Mouse (Mus musculus) kidney, adult 2 months (tissue): ENCODE measurements around the gene Oosp3. TPM values are rescaled to one million over a fixed set of nuclear protein-coding genes. Genes with fewer than 3 reads are reported as not detected.

Experiments used
- DNase-seq: peaks from one replicate; pipeline ENCODE4 v3.0.0; 2021
- H3K27ac ChIP-seq: fragments of 200-500 bp; 2 replicates; pipeline ENCODE4 v1.5.1; 2012; ENCODE audit warnings: low read depth, low read length, control low read depth, inconsistent platforms; ENCODE audit not compliant: insufficient read depth
- H3K27me3 ChIP-seq: fragments of 200-500 bp; replicated peaks from 2 replicates; pipeline ENCODE4 v1.6.1; 2012; ENCODE audit warnings: mild to moderate bottlenecking, moderate library complexity, low read length, inconsistent platforms; ENCODE audit not compliant: control insufficient read depth, insufficient read depth
- H3K36me3 ChIP-seq: fragments of 200-500 bp; 2 replicates; pipeline ENCODE4 v1.6.1; 2012; ENCODE audit warnings: mild to moderate bottlenecking, moderate library complexity, low read length, inconsistent platforms; ENCODE audit not compliant: control insufficient read depth, insufficient read depth
- H3K4me1 ChIP-seq: fragments of 200-500 bp; 2 replicates; pipeline ENCODE4 v1.6.1; 2011; ENCODE audit warnings: low read length; ENCODE audit not compliant: control insufficient read depth, insufficient read depth
- H3K4me3 ChIP-seq: fragments of 200-500 bp; 2 replicates; pipeline ENCODE4 v1.5.1; 2011; ENCODE audit warnings: mild to moderate bottlenecking, low read depth, low read length, control low read depth; ENCODE audit not compliant: insufficient read depth
- CTCF ChIP-seq: fragments of 200-500 bp; conservative IDR thresholded peaks from 2 replicates; pipeline ENCODE4 v1.5.1; 2011; ENCODE audit warnings: low read depth, mild to moderate bottlenecking, control low read depth, low read length, moderate library complexity, mixed read lengths; ENCODE audit not compliant: insufficient read depth, insufficient read length
- POLR2A ChIP-seq: fragments of 200-500 bp; IDR thresholded peaks from one replicate; pipeline ENCODE4 v1.6.1; 2011; ENCODE audit warnings: low read depth, low read length, control low read depth
- WGBS: fragments of 180-500 bp; shearing (Covaris S2); methylation state at CpG from one replicate; pipeline ENCODE4 v1.1.7; 2018; 5-methylcytosine and 5-hydroxymethylcytosine counted together
- polyA plus RNA-seq: library from polyadenylated mRNA; depleted of rRNA; stranded (reverse); fragments of >200 nt; gene quantifications from 2 replicates; pipeline ENCODE4 v1.2.3, GENCODE M21; 2012

Gene Oosp3
- polyA plus RNA-seq, 1 experiment: not detected

GRCm38 (mm10) chr19:11698342-11698741 lies 1.5 kb downstream of the Oosp3 start:
- no peak for DNase-seq
- WGBS: 90% methylated on average over 6 of the region's 6 CpGs

GRCm38 (mm10) chr19:11712451-11712850 lies 15.6 kb downstream of the Oosp3 start:
- no peak for DNase-seq
- Histone ChIP-seq H3K36me3 (no peaks in the 10 kb centered on the region), H3K27me3 (no peaks in the 10 kb centered on the region), H3K4me3 (no peak overlapping the region), H3K4me1 (no peaks in the 10 kb centered on the region), H3K27ac (no peak overlapping the region)
- no peak for TF ChIP-seq CTCF
- no peak for TF ChIP-seq POLR2A
- WGBS: 80% methylated on average over 4 of the region's 4 CpGs

More at GRCm38 (mm10) chr19:11698342-11698741, 1.5 kb downstream of the Oosp3 start:
- no peaks in the 10 kb centered on the region for H3K4me1 ChIP-seq
- H3K4me3 ChIP-seq: no peak overlapping the region
- H3K27me3 ChIP-seq: no peaks in the 10 kb centered on the region
- no peak for TF ChIP-seq CTCF
- no peak for TF ChIP-seq POLR2A
- no peaks in the 10 kb centered on the region for H3K36me3 ChIP-seq
- no peak overlapping the region for H3K27ac ChIP-seq

- no peak for DNase-seq
- WGBS: 83% methylated on average over 3 of the region's 3 CpGs
- H3K36me3 ChIP-seq: no peaks in the 10 kb centered on the region
- H3K27ac ChIP-seq: no peak overlapping the region
- no peaks in the 10 kb centered on the region for H3K27me3 ChIP-seq
- H3K4me3 ChIP-seq: no peak overlapping the region
- H3K4me1 ChIP-seq: no peaks in the 10 kb centered on the region
- TF ChIP-seq POLR2A (no peak), CTCF (no peak)
Measured at GRCm38 (mm10) chr19:11720071-11720470, 23.2 kb downstream of the Oosp3 start.

- H3K36me3 ChIP-seq: no peaks in the 10 kb centered on the region
- H3K4me1 ChIP-seq: no peaks in the 10 kb centered on the region
- no peak for TF ChIP-seq CTCF
- TF ChIP-seq POLR2A: no peak
- H3K4me3 ChIP-seq: no peak overlapping the region
- no peak overlapping the region for H3K27ac ChIP-seq
- 93% methylated on average over 2 of the region's 2 CpGs for WGBS
- no peaks in the 10 kb centered on the region for H3K27me3 ChIP-seq
- DNase-seq: no peak
Measured at GRCm38 (mm10) chr19:11723870-11724269, 27.0 kb downstream of the Oosp3 start.

- DNase-seq: no peak
- no peak for TF ChIP-seq POLR2A
- TF ChIP-seq CTCF: no peak
- Histone ChIP-seq H3K27ac (no peak overlapping the region), H3K36me3 (no peaks in the 10 kb centered on the region), H3K4me3 (no peak overlapping the region), H3K27me3 (no peaks in the 10 kb centered on the region), H3K4me1 (no peaks in the 10 kb centered on the region)
- WGBS: 78% methylated on average over 6 of the region's 6 CpGs
Measured at GRCm38 (mm10) chr19:11724275-11724674, 27.4 kb downstream of the Oosp3 start.

- DNase-seq: no peak
- WGBS: 78% methylated on average over 2 of the region's 2 CpGs
- H3K4me3 ChIP-seq: no peak overlapping the region
- no peaks in the 10 kb centered on the region for H3K27me3 ChIP-seq
- H3K27ac ChIP-seq: no peak overlapping the region
- no peaks in the 10 kb centered on the region for H3K4me1 ChIP-seq
- no peaks in the 10 kb centered on the region for H3K36me3 ChIP-seq
- TF ChIP-seq CTCF (no peak), POLR2A (no peak)
Measured at GRCm38 (mm10) chr19:11725915-11726314, 29.1 kb downstream of the Oosp3 start.

GRCm38 (mm10) chr19:11727304-11727703 lies 30.4 kb downstream of the Oosp3 start:
- Histone ChIP-seq H3K27ac (no peak overlapping the region), H3K36me3 (no peaks in the 10 kb centered on the region), H3K27me3 (no peaks in the 10 kb centered on the region), H3K4me3 (no peak overlapping the region), H3K4me1 (no peaks in the 10 kb centered on the region)
- WGBS: 91% methylated on average over 5 of the region's 5 CpGs
- no peak for DNase-seq
- TF ChIP-seq POLR2A (no peak), CTCF (no peak)

- Histone ChIP-seq H3K4me3 (no peak overlapping the region), H3K4me1 (no peaks in the 10 kb centered on the region), H3K27ac (no peak overlapping the region), H3K36me3 (no peaks in the 10 kb centered on the region), H3K27me3 (no peaks in the 10 kb centered on the region)
- DNase-seq: no peak
- TF ChIP-seq CTCF (no peak), POLR2A (no peak)
- 68% methylated on average over 1 of the region's 1 CpGs for WGBS
Measured at GRCm38 (mm10) chr19:11730278-11730677, 33.4 kb downstream of the Oosp3 start.
